Mouse (Mus musculus) embryo, embryonic 10 days (tissue): ENCODE results near the gene Fras1.

Source experiments
- DNase-seq: peaks from one replicate; pipeline ENCODE4 v3.0.0-alpha.2; 2015; ENCODE audit warnings: low spot score

Fras1 gene

DNA sequence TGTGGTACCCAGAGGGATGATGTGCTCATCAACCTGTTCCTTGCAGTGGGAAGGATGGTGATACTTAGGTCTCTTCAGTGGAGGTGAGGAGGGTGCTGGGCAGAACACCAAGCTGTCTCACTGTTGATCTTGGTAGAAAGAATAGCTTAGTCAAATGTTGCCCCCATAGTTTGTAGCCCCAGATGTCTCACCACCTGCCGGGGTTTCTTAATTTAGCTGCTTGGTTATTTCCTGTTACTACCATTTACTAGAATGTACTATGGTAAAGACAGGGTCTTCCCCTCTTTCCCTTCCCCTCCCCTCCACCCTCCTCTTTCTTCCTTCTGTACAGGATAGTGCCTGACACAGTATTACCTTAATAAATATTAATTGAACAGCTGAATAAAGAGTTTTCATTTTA lies 118.7 kb downstream of the Fras1 start:
- no peak for DNase-seq

DNA sequence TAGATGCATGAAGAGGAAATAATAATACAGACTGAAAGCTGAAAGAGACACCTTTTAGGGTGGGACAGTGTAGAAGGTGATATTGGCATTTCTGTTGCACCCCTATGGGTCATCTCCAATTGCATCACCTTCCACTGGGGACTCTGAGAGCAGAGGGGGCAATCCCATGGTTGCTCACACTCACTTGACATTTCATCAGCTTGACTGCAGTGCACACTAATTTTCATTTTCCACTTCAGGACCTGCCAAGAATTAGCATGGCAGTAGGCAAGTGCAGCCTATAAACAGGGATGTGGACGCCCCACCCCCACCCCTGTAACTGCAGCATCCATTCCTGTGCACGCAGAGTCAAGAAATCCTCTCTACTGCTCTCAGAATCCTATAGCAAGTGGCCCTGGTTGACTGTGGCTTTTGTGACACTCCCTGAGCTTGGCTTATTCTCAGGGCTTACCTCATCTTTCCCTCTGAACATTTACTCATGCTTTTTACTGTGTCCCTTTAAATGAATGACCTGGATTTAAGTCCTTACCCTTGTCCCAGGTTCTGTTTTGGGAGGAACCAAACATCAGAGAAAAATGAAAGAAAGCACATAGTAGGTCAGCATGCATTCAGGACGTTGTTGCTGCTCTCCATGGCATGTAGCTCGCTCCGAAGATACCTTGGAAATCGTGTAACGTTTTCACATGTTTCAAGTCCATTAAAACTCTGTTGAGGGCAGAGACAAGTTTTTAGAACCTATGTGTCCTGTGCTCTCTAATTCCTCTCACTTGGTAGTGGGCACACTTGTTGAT lies 120.9 kb downstream of the Fras1 start:
- no peak for DNase-seq

DNA sequence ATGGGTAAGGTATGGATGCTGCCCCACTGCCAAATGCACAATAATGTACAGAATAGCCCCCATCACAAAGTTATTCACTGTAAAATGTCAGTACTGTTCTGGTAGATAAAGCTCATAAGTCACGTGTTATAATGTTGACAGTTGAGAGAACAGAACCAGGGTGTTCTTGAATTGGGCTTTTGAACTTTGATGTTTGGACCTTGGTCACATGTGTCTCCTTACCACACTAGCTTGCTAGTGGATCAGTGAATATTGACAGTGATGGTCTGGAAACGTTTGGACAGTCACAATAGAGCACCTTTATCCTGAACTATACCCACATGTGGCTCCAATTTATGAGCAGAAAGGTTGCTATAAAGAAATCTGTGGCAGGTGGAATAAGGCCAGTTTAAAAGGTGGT lies 124.3 kb downstream of the Fras1 start:
- no peak for DNase-seq

DNA sequence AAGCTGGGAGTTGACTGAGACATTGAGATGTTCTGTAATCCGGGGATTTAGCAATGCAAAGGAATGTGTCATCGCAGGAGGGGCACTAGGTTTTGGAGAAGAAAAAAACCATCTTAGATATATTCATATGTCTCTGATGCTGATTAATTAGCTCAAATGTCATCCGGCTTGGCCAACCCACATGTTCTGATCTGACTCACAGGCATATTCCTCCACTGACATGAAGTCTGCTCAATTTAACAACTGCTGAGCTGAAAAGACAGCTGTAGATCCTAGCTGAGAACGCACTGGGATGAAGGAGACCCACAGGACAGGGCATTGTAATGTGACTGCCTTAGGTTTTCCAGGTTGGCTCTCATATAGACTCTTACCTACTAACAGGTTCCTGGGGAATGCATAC lies 128.0 kb downstream of the Fras1 start:
- no peak for DNase-seq

DNA sequence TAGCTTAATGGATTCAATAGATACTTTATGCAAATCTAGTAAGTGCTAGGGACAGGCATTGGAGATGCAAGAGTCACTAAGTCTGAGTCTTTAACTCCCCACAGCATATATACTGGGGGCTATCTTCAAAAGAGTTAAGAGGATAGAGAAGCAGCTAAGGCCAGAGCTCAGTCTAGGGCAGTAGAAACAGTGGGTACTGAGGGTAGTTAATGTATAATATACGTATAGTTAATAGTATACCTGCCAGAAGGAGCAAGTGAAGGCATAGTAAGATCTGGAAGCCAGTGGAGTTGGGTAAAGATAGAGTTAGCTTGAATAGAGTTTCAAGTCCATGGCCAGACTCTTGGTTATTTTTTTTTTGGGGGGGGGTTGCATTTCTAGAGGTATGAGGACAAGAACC lies 128.6 kb downstream of the Fras1 start:
- DNase-seq = no peak

DNA sequence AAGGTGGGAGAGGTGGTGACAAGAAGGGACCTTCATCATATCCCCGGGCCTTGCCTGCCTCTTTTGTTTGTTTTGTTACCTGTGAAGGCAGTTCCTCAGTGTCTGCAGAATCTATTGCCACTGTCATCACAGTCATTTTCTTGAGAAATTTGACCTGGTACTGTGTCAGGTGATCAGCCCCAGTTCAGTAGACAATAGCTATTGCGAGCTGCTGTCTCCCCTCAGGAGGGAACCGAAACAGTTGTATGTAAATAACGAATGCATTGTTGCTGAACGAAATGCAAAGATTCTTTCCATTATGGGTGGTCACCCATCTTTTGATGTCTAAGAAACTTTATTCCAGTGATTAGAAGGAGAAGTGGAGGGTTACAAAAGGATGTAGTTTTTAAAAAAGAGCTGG lies 137.2 kb downstream of the Fras1 start:
- no peak for DNase-seq

DNA sequence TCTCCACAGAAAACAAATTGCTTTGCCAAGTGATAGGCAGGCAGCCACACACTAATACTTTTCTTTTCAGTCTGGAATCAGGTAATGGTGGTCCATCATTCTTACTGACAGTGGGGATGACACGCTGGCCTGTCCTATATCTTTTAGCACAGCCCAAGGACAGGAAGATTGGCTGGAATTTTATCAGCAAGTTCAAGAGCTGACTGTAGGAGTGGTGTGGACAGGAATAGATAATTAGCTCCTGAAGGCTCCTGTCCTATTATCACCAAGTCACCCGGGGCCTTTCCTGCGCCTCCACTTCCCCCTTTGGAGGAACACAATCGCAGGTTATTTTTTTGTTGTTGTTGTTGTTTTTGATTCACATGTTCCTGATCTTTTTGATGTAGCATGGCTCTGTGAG lies 139.6 kb downstream of the Fras1 start:
- no peak for DNase-seq

DNA sequence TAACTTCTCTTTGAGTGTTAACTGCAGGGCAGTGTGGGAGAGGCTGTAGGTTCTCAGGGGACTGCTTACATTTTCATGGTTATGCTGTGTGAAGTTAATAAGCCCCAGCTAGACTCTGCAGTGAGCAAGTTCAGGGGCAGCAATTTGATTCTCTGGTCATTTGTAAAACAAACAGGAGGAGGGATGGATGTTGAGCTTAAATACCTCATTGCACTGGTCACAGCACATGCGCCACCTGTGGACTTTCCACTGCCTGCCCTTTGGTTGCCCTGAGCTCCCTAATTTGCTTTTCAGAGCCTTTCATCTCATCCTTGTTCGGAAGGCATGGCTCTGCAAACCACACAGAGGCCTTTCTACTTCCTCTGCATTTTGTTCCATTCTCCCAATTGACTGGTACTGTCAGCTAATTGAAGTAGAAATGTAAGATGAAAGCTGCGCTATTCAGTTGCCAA lies 142.1 kb downstream of the Fras1 start:
- DNase-seq = no peak

DNA sequence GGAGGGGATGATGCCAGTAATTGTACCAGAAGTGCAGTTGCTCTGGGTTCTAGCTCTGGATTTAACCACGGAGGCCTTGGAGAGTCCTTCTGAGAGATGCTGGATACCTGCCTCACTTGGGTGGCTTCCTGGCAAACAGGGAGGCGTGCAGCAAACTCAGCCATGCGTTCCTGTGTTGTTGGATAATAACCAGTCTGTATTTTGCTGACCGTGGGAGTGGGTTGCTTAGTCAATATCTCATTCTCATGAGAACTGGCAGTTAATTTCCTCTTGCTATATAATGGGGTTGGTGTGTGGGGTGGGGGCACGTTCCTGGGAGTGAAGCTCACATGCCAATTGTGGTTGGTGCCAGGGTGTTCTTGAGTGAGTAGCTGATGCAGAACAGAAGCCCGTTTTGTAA lies 142.6 kb downstream of the Fras1 start:
- DNase-seq = no peak

DNA sequence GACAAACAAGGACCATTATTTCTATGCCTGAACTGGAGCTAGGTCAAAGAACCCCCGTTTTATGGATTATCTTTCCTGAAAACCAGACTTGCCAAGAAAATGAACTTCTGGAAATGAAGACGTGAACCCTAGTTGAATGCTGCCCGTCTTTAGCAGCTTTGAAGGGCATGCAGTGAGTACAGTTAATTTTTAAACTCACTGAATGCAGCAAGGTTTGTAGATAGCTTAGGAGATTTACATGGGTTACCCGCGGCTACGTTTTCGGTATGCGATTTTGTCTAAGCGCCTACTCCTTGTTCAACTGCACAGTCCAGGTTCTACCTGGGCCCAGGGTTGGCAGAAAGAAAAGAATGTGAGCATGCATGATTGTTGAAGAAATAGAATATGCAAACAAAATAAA lies 147.8 kb downstream of the Fras1 start:
- DNase-seq = no peak

DNA sequence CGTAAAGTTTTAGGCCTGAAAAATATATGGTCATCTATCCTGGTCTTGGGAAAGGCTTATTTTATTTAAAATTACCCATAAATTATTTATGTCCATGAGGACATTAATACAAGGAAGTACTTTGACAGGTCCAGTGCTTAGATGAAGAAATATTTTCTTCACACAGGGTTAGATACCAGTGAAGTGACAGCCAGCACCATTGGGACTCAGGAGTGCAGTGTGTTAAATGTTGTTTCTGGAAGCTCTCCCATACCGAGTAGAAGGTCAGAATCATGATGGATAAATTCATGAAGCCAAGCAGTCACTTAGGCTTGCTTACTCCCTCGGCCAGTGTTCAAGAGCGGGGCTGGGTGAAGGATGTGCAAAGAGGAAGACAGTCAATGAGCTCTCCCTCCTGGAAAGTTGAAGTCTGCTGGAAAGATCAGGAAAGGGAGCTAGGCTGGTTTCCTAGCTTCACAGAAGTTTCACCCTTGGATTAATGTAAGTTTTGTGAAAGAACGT lies 149.2 kb downstream of the Fras1 start:
- DNase-seq = no peak

DNA sequence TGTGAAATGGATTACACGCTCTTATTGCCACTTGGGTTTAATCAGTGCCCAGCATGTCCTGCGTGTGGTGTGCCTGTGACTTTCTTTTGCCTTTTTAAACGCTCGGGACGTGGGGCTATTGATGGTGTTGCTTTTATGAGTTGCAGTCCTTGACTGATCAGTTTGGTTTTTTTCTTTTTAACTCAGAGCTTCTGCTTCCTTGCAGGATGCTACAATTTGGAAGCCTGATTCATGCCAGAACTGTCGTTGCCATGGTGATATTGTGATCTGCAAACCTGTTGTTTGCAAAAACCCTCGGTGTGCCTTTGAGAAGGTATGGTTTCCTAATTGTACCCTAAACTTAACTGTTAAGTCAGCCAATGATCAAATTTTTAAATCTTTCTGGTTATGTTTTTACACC lies 154.5 kb downstream of the Fras1 start:
- DNase-seq = no peak

DNA sequence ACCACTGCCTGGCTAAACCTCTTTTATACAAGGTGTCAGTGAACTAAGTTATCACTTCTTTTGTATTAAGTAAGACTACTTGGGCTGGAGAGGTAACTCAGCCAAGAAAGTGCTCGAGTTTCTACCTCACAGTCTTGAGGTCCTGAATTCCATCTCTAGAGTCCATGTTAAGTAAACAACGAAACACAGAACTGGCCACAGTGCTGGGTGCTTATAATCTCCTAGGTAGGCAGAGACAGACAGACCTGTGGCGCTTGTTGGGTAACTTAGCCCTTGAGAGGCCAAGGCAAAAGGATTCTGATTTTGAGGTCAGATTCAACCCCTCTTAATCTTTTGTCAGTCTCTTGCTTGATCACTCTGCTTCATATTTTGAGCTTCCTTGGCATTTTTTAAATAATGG lies 156.8 kb downstream of the Fras1 start:
- no peak for DNase-seq

DNA sequence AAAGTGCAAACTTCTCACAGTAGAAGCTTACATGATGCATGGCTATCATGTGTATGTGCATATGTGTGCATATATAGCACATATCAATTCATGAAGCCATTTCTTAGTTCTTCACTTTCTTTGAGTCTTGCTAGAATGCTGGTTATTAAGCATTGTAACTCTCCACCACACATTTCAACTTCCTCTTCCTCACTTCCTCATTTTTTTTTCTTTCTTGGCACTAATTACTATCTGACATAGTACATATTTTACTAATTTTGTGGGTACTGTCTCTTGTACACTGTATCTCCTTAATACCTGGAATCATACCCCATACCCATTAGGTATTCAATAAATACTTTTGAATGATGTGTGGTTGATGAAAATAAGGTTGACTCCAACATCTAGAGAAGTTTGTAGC lies 158.2 kb downstream of the Fras1 start:
- DNase-seq = no peak

DNA sequence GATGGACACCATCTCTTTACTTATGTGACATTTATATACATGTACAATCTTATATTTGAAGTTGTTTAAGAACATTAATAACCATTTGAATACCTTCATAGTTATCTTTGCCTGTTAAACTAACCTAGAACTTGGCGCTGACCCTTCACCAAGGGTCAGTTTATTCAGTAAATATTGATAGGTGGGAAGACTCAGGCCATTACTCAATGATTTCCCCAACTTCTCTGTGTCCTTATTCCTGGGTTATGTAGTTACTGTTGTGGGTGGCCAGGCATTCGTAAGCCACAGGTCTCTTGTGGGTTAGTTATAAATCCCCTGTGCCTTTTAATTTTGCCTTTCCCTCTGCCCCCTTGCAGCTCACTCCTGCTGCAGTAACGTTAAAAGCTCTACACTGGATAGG lies 162.8 kb downstream of the Fras1 start:
- no peak for DNase-seq

DNA sequence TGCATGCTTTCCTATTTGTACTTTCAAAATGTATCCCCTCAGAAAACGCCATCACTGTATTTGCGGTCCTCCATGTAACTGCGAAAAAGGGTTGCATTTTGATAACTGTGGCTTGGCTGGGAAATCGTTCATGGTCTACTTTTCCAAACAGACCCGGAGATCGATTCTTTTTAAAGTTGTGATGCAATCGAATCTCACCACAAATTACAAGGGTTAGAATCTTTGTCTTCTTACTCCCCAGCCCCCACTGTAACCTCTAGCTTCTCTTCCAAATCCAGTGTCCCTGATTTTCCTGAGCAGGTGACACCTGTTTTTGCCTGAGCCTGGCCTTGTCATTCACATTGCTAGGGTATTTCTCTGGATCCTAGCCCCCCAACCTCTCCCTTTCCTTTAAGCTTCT lies 163.2 kb downstream of the Fras1 start:
- DNase-seq = no peak

DNA sequence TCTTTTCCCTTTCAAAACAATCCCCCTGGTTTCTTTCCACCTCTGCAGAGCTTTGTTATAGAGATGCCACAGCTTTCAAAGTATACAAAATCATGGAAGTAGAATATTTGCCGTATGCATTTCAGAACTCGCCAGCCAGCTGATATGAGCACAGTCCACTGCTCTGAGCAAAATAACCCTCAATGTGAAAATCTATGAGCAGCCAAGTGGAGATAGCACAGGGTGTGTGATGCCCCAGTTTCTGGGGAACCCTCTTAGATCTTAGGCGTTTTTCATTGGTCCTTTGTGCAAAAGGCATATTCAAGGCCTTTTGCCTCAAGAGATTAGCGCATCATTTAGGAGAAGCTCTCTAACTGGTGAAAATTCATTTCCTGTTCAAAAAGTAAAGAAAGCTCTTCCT lies 170.4 kb downstream of the Fras1 start:
- DNase-seq = no peak

DNA sequence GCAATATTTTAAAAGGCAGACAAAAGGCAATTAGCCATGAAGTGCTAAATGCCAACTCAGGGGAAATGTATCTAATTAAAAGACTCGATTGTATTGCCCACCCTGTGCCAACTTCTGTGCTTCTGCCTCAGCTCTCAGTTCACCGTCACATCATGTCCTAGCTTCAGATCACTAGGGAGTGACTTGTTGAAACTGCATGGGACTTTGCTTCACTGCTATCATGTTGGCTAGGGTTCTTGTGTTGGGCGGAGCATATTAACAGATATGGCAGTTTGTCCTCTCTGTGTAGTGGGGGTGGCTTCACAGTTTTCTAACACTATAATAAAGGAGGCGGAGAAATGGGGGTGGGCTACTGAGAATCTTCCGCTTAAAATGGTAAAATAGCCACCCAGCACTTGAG lies 172.2 kb downstream of the Fras1 start:
- no peak for DNase-seq

DNA sequence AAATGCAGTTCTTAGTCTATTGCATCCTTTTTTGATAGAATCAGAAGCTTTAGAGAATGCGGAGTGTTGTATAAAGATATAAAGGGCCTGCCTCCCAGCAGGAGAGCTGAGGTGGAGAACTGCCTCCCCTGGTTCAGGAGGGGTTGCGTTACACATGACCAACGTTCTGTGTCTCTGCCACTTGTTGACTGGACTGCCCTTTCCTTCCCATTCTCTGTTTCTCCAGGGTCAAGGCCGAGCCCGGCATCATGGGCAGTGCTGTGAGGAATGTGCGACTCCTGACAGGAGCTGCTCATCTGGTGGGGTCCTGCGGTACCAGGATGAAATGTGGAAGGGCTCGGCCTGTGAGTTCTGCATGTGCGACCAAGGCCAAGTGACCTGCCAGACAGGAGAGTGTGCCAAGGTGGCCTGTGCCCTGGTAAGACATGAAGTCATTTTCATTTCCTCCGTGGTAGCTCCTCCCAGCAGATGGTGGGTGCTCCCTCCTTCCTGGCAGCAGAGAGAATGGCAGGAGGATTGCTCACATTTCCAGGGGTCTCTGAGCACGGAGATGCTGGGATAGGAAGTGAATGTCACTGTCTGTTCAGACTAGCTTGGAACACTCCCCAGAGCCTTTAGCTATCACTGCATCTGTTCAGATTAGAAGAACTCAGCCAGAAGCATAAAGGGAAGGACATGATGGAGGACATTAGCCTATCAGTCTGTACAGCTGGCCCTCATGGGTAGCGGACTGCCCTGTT lies 181.4 kb downstream of the Fras1 start:
- no peak for DNase-seq

DNA sequence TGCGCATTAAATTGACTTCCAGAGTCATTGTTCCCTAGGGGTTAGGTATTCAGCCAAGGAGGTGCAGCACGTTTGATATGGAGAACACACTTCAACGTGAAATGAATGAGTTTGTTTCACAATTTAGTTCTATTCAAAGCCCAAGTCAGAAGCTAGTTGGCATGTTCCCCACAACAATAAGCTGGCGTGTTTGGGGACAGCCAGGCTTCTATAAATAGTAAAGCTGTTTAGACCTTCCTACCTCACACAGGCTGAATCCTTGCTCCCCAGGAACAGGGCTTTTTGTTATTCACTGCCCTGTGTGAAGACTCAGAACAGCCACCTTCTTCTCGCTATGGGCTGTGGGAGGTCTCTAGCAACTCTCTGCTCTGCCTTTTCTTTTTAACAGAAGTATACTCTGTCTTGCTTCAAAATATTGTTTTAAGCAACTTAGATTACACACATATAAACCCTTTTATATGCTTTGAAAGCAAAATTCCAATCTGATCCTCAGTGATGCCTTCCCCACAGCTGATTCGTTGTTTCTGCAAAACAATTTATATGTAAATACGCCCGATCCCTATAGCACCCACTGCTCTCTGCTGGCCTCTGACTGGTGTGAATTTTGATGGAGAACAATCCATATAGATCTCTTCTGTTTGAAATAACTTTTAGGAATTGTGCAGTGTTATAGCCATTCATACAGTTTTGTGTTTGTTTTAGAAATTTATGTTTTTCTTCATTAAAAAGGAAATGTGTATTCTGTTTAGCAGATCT lies 184.5 kb downstream of the Fras1 start:
- no peak for DNase-seq

DNA sequence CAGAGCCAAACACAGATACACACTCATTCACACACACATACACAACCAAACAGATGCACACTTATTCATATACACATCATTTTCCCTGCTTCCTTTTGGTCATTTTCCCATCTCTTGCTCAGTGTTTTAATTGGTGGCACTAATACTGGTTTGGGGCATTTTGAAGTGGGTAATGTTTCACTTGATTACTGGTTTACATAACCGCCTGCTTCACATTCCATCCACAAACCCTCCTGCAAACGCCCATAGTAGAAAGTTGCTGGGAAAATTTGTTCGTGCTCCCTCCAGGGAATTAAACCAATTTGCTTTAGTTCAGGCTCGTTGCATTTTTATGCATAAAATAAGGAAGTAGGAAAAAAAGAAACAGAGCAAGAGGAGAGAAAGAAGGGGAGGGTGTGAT lies 200.8 kb downstream of the Fras1 start:
- DNase-seq = no peak

DNA sequence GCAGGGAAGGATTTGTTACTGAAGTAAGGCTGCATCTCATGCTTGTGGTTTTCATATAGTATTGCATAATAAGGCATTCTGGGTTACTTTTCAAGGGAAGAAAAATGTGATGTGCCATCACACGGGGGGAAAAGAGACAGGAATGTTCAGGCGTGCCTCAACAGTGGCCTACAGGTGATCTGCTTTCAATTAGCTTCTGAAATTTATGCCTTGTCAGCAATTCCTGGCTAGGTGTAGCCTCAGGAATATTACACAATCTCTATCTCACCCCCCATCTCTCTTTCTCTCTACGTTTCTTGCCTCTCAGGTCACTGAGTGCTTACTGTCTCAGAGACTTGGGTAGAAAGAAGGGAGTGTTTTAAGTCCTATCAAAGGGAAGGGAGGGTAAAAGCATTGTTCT lies 204.9 kb downstream of the Fras1 start:
- DNase-seq = no peak

DNA sequence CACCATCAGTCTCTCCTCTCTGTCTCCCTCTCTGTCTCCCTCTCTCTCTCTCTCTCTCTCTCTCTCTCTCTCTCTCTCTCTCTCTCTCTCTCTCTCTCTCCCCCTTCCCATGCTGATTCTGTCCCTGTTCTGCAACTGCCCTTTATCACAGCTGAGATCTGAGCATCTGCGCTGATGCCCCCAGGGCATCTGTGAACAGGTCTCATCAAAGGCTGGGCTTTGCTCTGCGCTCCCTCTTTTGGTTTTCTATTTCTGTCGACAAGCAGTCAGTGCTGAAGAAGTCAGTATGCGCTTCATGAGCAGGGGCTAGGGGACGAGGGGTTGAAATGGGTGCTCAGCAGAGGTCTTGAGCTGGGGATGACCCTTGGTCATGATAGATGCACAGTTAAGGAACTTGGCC lies 206.2 kb downstream of the Fras1 start:
- no peak for DNase-seq
